Mouse (Mus musculus) induced T-regulatory cell, adult 2 months (primary cell): ENCODE measurements around the gene Ap5m1.
"Not testable (repeated sequence)": the region's sequence is repeated elsewhere in the genome, so short reads cannot be mapped to it uniquely, and the experiment has no call there.

Source experiments
- DNase-seq: peaks from one replicate; pipeline ENCODE4 v3.0.0-alpha.2; 2012; ENCODE audit warnings: low read depth

The Ap5m1 gene

DNA sequence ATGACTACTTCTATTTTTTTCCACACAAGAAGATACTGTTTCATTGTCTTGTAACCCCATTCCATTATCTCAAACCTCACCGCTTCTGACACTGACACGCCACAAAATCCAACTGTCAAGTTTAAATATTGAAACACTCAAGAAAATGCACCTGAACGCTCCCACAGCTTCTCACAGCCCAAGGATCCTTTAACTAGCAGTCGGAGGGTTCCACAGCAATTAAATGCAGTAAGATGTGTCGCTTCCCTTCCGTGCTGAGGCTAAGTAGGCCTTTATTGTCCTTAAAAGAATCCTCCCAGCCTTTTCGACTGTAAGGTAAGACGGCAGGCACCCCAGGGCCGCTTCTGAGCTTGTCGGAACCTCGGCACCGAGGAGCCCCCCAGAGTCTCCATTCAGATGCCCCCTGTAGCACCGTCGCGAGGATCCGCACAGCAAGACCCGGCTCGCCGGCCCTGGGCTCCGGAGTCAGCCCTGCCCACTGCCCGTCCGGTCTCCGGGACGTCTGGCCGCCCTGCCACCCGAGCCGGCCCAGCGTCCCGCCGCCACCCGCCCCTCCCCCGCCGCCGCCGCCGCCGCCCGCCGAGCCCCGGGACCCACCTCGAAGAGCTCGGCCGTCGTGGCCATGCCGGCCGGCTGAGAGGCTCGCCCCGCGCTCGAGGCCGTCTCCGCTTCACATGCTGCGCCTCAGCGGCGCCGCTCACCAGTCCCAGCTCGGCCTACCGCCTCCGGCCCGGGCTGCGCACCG is at the start of gene Ap5m1:
TSS of gene Ap5m1 (plus strand) at position 569 of the 745 bp plus-strand sequence.
- peak; percentile 57 for DNase-seq

- DNase-seq = no peak
Observed at GRCm38 (mm10) chr14:49019765-49020164, 46.1 kb upstream of the Ap5m1 start.

DNA sequence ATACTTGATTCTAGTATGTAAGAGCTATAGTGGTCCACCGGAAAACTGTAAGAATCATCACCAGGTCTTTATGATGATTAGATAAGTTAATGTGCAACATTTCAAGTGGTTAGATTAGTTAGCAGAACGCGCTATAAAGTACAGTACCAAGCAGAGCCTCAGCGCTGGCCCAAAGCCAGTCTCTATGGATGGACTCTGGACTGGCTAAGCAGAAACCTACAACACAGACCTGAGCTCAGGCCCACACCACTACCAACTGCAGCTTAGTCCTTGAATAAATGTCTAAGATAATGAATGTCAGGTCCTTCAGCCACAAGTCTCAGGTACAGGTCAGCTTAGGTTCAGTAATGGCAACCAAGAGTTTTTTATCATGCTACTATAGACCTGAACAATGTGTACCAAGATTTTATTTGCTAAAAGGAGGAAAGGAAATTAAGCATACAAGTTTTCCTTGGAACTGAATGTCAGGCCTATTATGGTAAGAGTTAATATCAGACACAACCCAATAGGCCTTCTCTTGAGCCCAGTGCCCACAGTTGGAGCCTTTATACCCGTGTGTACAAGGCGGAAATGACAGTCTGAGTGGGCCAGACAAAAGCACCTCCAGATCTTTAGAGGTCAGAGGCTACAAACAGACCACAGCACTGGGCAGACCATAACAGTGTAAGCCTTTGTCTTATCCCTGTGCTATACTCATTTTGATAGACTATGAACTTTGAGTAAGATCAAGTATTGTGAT is 38.7 kb upstream of the Ap5m1 start:
- no peak for DNase-seq

DNA sequence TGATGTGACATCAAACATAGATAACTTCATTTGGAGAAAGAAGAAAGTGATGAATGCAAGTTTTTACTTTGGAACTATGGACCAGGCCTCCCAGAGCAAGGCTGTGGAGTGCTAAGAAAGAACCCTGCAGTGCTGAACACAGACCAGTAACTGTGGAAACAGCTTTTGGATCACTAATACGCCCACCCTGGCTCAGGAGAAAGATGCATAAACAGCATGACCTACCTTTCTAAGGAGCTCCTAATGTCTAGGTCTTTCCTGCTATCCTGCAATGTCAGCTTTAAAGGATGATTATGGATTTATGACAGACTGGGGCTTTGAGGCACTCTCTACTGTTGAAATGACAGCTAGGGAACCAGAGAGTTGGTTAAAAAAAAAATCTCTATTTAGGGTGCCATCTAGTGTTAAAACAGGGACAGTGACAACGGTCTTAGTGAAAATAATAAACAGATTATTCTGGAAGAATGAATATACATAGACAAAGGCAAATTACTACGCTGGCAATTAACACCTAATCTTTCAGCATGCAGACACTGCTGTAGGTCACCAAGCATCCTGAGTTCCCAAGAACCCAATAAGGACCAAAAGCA is 38.0 kb upstream of the Ap5m1 start:
- peak; percentile 14 for DNase-seq

DNA sequence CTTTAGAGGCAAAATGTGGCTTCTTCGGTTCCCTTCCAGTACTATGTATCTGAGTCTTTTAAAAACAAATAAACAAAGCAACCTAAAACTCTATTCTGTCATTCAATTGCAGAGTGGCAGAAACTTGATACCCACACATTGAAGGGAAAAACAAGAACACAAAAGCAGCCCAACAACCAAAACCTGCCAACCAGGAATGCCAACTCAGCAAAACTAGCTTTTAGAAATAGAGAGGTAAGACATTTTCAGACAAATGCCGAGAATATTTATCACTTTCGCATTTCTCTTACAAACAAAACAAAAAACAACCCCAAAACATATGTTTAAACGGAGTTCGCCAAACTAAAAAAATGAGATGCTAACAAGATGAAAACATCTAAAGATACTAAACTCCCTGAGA is 36.9 kb upstream of the Ap5m1 start:
- no peak for DNase-seq

GRCm38 (mm10) chr14:49045610-49046009 is 20.3 kb upstream of the Ap5m1 start:
- no peak for DNase-seq

- DNase-seq = no peak
Observed at GRCm38 (mm10) chr14:49049492-49049891, 16.4 kb upstream of the Ap5m1 start.

DNA sequence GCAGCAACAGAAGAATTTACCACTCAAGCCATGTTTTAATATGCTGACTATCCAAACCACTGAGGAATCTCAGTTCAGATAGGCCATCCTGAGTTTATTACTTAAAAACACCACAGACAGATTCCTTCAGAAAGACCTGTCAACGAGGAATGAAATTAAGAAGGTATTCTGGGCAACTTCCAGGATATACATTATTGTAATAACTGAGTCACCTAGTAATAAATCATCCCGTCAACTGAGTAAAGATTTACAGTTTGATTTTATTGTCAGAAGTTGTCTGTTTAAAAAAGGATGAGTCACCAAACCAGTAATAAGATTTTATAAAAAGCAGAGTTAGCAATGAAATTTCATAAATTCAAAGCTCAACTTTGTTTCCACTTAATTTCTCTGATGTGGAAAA is 2.1 kb upstream of the Ap5m1 start:
- no peak for DNase-seq

- DNase-seq = peak; percentile 96
Observed at GRCm38 (mm10) chr14:49066274-49066823, 452 bp downstream of the Ap5m1 start, which contains the start of gene Exoc5. Gene Exoc5, minus strand, starts transcription at chr14:49066653.

DNA sequence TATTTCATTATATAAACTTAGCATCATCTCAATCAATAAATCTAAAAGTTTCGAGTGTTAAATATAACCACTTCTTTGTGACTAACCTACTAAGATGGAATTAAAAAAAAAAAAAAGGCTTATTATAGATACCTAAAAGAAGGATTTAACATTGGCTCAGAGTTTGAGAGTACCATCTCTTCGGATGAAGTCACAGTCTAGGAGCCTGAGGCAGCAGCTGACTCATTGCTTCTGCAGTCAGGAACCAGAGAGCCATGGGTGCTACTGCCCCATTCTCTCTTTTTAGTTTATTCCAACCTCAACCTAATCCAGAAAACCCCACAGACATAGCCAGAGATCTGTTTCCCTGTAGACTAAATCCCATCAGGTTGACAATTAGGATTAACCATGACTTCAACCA is 6.9 kb downstream of the Ap5m1 start:
- DNase-seq = no peak

DNA sequence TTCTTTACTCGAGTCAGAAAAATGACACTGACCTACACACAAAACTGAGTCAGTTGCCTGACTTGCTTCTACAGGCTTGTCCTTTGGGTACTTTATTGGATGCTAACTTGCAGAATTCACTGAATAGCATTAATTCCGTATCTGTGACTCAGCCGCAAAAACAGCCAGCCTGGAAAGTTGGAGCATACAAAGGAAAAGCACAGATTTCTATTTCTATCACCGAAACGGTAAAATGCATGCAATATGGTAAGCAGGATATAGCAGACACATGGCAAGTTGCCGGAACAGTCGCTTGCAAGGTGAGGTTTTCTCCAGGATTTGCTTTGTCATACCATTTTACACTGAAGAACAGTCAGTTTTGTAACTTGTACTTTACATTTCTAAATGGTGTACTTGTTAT is 8.0 kb downstream of the Ap5m1 start:
- no peak for DNase-seq

- DNase-seq = no peak
Observed at GRCm38 (mm10) chr14:49074361-49074760, 8.5 kb downstream of the Ap5m1 start.

GRCm38 (mm10) chr14:49078820-49079219 is 12.9 kb downstream of the Ap5m1 start:
- no peak for DNase-seq

GRCm38 (mm10) chr14:49086522-49086921 is 20.6 kb downstream of the Ap5m1 start:
- no peak for DNase-seq

DNA sequence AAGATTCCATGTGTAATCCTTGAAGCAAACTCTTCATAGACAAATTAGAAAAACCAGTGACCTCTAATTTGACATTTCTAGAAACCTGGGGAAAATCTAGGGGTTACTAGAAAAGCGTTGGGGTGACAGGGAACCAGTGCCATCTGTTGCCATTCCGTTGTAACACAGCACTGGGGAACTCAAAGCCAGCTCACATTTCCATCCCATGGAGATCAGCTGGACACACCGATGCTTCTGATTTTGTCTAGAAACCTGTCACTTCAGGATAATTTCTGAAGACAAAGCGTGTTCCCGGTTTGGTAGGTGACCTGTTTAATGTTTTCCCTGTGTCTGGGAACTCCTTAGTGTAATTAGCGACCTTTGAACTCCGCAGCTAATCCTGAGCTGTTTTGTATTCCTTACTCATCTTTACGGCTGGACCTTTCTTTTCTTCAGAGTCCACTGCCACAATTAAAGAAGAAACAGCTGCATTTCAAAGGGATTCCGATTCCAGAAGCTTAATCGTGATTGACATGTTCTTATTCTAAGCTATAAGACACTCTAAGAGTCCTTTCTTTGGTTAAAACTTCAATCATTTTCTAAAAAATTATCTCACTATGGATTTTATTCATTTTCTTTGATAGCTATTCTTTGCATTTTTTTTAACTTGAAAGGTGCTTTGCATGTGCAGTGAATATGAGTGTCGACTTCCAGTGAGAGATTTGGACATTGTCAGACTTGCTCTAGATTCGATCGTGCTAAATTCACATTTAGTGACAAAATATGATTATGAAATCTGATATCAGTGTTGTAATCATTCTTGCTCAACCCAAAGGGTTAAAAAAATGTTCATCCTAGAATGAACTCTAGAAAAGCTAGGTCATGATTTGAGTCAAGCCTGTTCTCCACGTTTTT is 22.5 kb downstream of the Ap5m1 start:
- DNase-seq = no peak

- peak; percentile 62 for DNase-seq
Observed at GRCm38 (mm10) chr14:49089461-49090058, 23.7 kb downstream of the Ap5m1 start.

DNA sequence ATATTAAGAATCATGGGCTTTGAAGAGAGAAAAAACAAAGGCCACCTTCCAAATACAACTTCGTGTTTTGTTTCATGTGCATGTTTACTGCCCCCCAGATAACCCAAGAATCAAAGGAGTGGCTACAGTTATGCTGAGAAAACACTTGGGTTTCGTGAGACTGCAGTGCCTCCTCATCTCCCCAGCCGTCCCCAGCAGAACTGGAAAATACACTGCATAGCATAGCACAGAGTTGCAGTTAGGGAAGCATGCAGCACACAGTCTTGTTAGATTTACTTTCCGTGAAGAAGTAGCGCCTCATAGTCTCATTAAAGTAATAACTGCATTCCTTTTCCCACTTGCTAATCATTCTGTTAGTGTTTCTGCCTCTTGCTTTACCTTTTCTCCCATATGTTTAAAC is 24.2 kb downstream of the Ap5m1 start:
- no peak for DNase-seq

DNA sequence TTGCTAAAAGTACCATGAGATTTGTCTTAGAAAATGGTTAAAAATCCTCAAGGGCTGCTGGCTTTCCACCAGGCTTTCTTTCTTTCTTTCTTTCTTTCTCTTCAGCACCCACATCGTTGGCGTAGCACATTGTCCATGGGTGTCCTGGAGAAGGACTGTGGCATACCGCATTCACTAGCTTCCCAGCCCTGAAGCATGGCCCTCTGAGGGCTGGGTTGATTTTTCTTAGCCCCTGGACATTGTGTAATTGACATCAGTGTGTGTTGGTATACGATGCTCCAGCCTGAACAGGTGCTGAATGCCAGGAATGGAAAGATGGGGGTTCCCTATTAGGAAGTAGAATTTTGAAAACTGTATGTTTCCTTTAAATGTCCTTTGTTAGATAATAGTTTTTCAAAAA is 25.4 kb downstream of the Ap5m1 start:
- DNase-seq = no peak

DNA sequence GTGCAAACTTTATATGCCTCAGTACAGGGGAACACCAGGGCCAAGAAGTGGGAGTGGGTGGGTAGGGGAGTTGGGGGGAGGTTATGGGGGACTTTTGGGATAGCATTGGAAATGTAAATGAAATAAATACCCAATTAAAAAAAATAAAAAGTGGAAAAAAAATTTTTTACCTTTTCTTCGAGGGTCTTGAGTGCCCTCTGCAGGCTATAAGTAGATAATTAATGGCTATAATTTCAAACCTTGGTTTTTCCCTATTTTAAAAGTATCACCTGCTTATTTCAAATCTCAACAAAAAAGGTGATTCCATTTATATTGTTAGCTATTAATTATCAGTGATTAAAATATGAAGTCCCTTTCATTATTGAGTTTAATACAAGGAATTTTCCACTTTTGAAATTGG is 25.9 kb downstream of the Ap5m1 start:
- not testable (repeated sequence) for DNase-seq

DNA sequence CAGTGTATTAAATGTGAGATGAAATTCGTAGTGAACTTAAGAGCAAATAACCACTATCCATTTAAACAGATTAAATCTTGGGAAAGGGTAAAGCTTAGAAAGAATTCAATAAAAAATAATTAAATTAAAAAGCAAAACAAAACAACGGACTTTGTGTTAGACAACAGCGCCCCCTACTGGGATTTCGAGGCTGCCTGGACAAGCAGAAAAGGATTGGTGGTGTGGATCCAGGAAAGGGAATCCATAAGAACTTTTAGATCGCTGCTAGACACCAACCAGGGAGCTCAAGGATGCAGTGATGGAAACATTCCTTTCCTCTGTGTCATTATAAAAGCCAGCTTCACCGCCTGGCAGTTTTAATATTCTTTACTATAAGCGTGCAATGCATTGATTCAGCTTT is 52.5 kb downstream of the Ap5m1 start:
- peak; percentile 74 for DNase-seq

- no peak for DNase-seq
Observed at GRCm38 (mm10) chr14:49121723-49122122, 55.8 kb downstream of the Ap5m1 start.
